Mouse (Mus musculus) erythroblast, embryonic 14.5 days (primary cell): ENCODE data around the gene Dlg2. TPM values are rescaled to one million over a fixed set of nuclear protein-coding genes. Genes with fewer than 3 reads are reported as not detected.

Experiments
- H3K27me3 ChIP-seq: 2 replicates; pipeline ENCODE4 v1.6.1; 2012; ENCODE audit warnings: inconsistent platforms; ENCODE audit not compliant: control insufficient read depth
- H3K36me3 ChIP-seq: 2 replicates; pipeline ENCODE4 v1.6.1; 2012; ENCODE audit warnings: mild to moderate bottlenecking, inconsistent platforms; ENCODE audit not compliant: control insufficient read depth
- H3K4me1 ChIP-seq: 2 replicates; pipeline ENCODE4 v1.6.1; 2012; ENCODE audit warnings: inconsistent platforms; ENCODE audit not compliant: control insufficient read depth
- H3K4me3 ChIP-seq: replicated peaks from 2 replicates; pipeline ENCODE3; 2012; ENCODE audit warnings: moderate library complexity, mild to moderate bottlenecking, inconsistent platforms
- H3K9me3 ChIP-seq: 2 replicates; pipeline ENCODE4 v1.6.1; 2012; ENCODE audit warnings: low read length, inconsistent platforms, mixed read lengths; ENCODE audit not compliant: control insufficient read depth
- GATA1 ChIP-seq: IDR thresholded peaks from 2 replicates; pipeline ENCODE4 v1.6.1; 2012; ENCODE audit warnings: low read length, inconsistent platforms, mixed read lengths
- TAL1 ChIP-seq: IDR thresholded peaks from 3 replicates; pipeline ENCODE4 v1.6.1; 2012; ENCODE audit warnings: low read length, inconsistent platforms, mixed read lengths
- polyA plus RNA-seq: library from polyadenylated mRNA; stranded (reverse); fragments of >175 nt; gene quantifications from 2 replicates; pipeline ENCODE4 v1.2.3, GENCODE M21; 2012

Dlg2 gene
- polyA plus RNA-seq, 1 experiment: not detected

GRCm38 (mm10) chr7:91096467-91096866 is 620.0 kb downstream of the Dlg2 start:
- H3K9me3 ChIP-seq: no peaks in the 10 kb centered on the region
- H3K36me3 ChIP-seq: no peaks in the 10 kb centered on the region
- no peaks in the 10 kb centered on the region for H3K4me1 ChIP-seq
- H3K4me3 ChIP-seq: no peak overlapping the region
- no peak for TF ChIP-seq GATA1
- TF ChIP-seq TAL1: no peak
- peaks cover under 1% of the 10 kb centered on the region for H3K27me3 ChIP-seq

GRCm38 (mm10) chr7:91098521-91098920 is 622.0 kb downstream of the Dlg2 start:
- H3K4me1 ChIP-seq: no peaks in the 10 kb centered on the region
- no peaks in the 10 kb centered on the region for H3K36me3 ChIP-seq
- H3K4me3 ChIP-seq: no peak overlapping the region
- TF ChIP-seq TAL1 (no peak), GATA1 (no peak)
- no peaks in the 10 kb centered on the region for H3K9me3 ChIP-seq
- no peaks in the 10 kb centered on the region for H3K27me3 ChIP-seq

- peaks cover 3% of the 10 kb centered on the region; the same call in 1 of the 2 replicates for H3K9me3 ChIP-seq
- no peaks in the 10 kb centered on the region for H3K36me3 ChIP-seq
- no peaks in the 10 kb centered on the region for H3K27me3 ChIP-seq
- H3K4me1 ChIP-seq: no peaks in the 10 kb centered on the region
- H3K4me3 ChIP-seq: no peak overlapping the region
- TF ChIP-seq GATA1: no peak
- TF ChIP-seq TAL1: no peak
Observed at GRCm38 (mm10) chr7:91109575-91109974, 633.1 kb downstream of the Dlg2 start.

- Histone ChIP-seq H3K9me3 (no peaks in the 10 kb centered on the region; the same call in 1 of the 2 replicates), H3K4me3 (no peak overlapping the region), H3K27me3 (no peaks in the 10 kb centered on the region), H3K36me3 (no peaks in the 10 kb centered on the region), H3K4me1 (no peaks in the 10 kb centered on the region)
- TF ChIP-seq TAL1 (no peak), GATA1 (no peak)
Observed at GRCm38 (mm10) chr7:91132128-91132527, 655.7 kb downstream of the Dlg2 start.

- no peaks in the 10 kb centered on the region for H3K36me3 ChIP-seq
- no peaks in the 10 kb centered on the region for H3K4me1 ChIP-seq
- H3K4me3 ChIP-seq: no peak overlapping the region
- TF ChIP-seq GATA1: no peak
- no peaks in the 10 kb centered on the region for H3K27me3 ChIP-seq
- no peaks in the 10 kb centered on the region for H3K9me3 ChIP-seq
Observed at GRCm38 (mm10) chr7:91154096-91154495, 677.6 kb downstream of the Dlg2 start.

- TF ChIP-seq GATA1 (no peak), TAL1 (no peak)
- H3K36me3 ChIP-seq: no peaks in the 10 kb centered on the region
- peaks cover 4% of the 10 kb centered on the region; the same call in 1 of the 2 replicates for H3K9me3 ChIP-seq
- no peak overlapping the region for H3K4me3 ChIP-seq
- no peaks in the 10 kb centered on the region for H3K27me3 ChIP-seq
- H3K4me1 ChIP-seq: no peaks in the 10 kb centered on the region
Observed at GRCm38 (mm10) chr7:91159144-91159543, 682.7 kb downstream of the Dlg2 start.

GRCm38 (mm10) chr7:91161643-91162175 is 685.2 kb downstream of the Dlg2 start:
- Histone ChIP-seq H3K9me3 (peaks cover 4% of the 10 kb centered on the region; the same call in 1 of the 2 replicates), H3K36me3 (no peaks in the 10 kb centered on the region), H3K4me3 (no peak overlapping the region), H3K27me3 (no peaks in the 10 kb centered on the region), H3K4me1 (no peaks in the 10 kb centered on the region)
- no peak for TF ChIP-seq GATA1
- no peak for TF ChIP-seq TAL1

GRCm38 (mm10) chr7:91173560-91173959 is 697.1 kb downstream of the Dlg2 start:
- TF ChIP-seq TAL1 (no peak), GATA1 (no peak)
- no peak overlapping the region for H3K4me3 ChIP-seq
- no peaks in the 10 kb centered on the region for H3K27me3 ChIP-seq
- H3K9me3 ChIP-seq: no peaks in the 10 kb centered on the region
- no peaks in the 10 kb centered on the region for H3K36me3 ChIP-seq
- no peaks in the 10 kb centered on the region for H3K4me1 ChIP-seq

GRCm38 (mm10) chr7:91188211-91188610 is 711.7 kb downstream of the Dlg2 start:
- Histone ChIP-seq H3K4me3 (no peak overlapping the region), H3K4me1 (no peaks in the 10 kb centered on the region), H3K9me3 (no peaks in the 10 kb centered on the region), H3K27me3 (no peaks in the 10 kb centered on the region), H3K36me3 (no peaks in the 10 kb centered on the region)
- TF ChIP-seq TAL1 (no peak), GATA1 (no peak)

GRCm38 (mm10) chr7:91199372-91199771 is 722.9 kb downstream of the Dlg2 start:
- Histone ChIP-seq H3K9me3 (no peaks in the 10 kb centered on the region), H3K4me1 (no peaks in the 10 kb centered on the region), H3K4me3 (no peak overlapping the region), H3K36me3 (no peaks in the 10 kb centered on the region), H3K27me3 (no peaks in the 10 kb centered on the region)
- TF ChIP-seq GATA1: no peak
- no peak for TF ChIP-seq TAL1
